Mouse (Mus musculus) heart, adult 8-10 months (tissue): ENCODE measurements around the gene Secisbp2l. TPM values are rescaled to one million over a fixed set of nuclear protein-coding genes. Genes with fewer than 3 reads are reported as not detected.

Source experiments
- DNase-seq: peaks from one replicate; pipeline ENCODE4 v3.0.0; 2022; ENCODE audit warnings: low spot score
- total RNA-seq, 4 experiments: library from RNA; stranded (reverse); gene quantifications; 2 replicates each; pipeline ENCODE4 v1.2.4; 2022

Gene Secisbp2l
- total RNA-seq, result 10 to 100 TPM; 26.1 to 29.2 (median 27.6) TPM

GRCm38 (mm10) chr2:125782719-125783109 is at the start of gene Secisbp2l:
TSS of gene Secisbp2l (minus strand) at chr2:125782870.
- peak; percentile 96 for DNase-seq

GRCm38 (mm10) chr2:125829924-125830323 is 47.3 kb upstream of the Secisbp2l start:
- DNase-seq, result no peak

GRCm38 (mm10) chr2:125827898-125828297 is 45.2 kb upstream of the Secisbp2l start:
- no peak for DNase-seq

- DNase-seq, result no peak
These were observed 43.5 kb upstream of the Secisbp2l start for GRCm38 (mm10) chr2:125826201-125826600.

- no peak for DNase-seq
These were observed 37.7 kb upstream of the Secisbp2l start for GRCm38 (mm10) chr2:125820397-125820796.

- no peak for DNase-seq
These were observed 31.4 kb upstream of the Secisbp2l start for GRCm38 (mm10) chr2:125813972-125814595.

GRCm38 (mm10) chr2:125811332-125811731 is 28.7 kb upstream of the Secisbp2l start:
- no peak for DNase-seq

GRCm38 (mm10) chr2:125809551-125809950 is 26.9 kb upstream of the Secisbp2l start:
- no peak for DNase-seq

GRCm38 (mm10) chr2:125805826-125806225 is 23.2 kb upstream of the Secisbp2l start:
- no peak for DNase-seq

- no peak for DNase-seq
These were observed 19.3 kb upstream of the Secisbp2l start for GRCm38 (mm10) chr2:125801947-125802346.

GRCm38 (mm10) chr2:125801038-125801437 is 18.4 kb upstream of the Secisbp2l start:
- DNase-seq, result no peak

GRCm38 (mm10) chr2:125800428-125800827 is 17.8 kb upstream of the Secisbp2l start:
- no peak for DNase-seq

GRCm38 (mm10) chr2:125797872-125798271 is 15.2 kb upstream of the Secisbp2l start:
- DNase-seq, result no peak

GRCm38 (mm10) chr2:125795118-125795517 is 12.4 kb upstream of the Secisbp2l start:
- no peak for DNase-seq

GRCm38 (mm10) chr2:125794166-125794565 is 11.5 kb upstream of the Secisbp2l start:
- DNase-seq, result no peak

GRCm38 (mm10) chr2:125792879-125793261 is 10.2 kb upstream of the Secisbp2l start:
- DNase-seq, result no peak

- no peak for DNase-seq
These were observed 9.6 kb upstream of the Secisbp2l start for GRCm38 (mm10) chr2:125792144-125792878.

- no peak for DNase-seq
These were observed 8.8 kb upstream of the Secisbp2l start for GRCm38 (mm10) chr2:125791485-125791885.

- no peak for DNase-seq
These were observed 7.6 kb upstream of the Secisbp2l start for GRCm38 (mm10) chr2:125790242-125790641.

- no peak for DNase-seq
These were observed 6.6 kb upstream of the Secisbp2l start for GRCm38 (mm10) chr2:125789265-125789664.

GRCm38 (mm10) chr2:125788785-125789184 is 6.1 kb upstream of the Secisbp2l start:
- DNase-seq, result no peak

- no peak for DNase-seq
These were observed 5.7 kb upstream of the Secisbp2l start for GRCm38 (mm10) chr2:125788351-125788750.

GRCm38 (mm10) chr2:125785021-125785420 is 2.4 kb upstream of the Secisbp2l start:
- no peak for DNase-seq
